Mouse (Mus musculus) adrenal gland, adult 10 weeks (tissue): ENCODE results near the gene Brpf1. TPM values are rescaled to one million over a fixed set of nuclear protein-coding genes. Genes with fewer than 3 reads are reported as not detected.

Experiments used
- polyA plus RNA-seq: library from polyadenylated mRNA; stranded (reverse); fragments of 350-450 nt; fragmentation: Illumina TruSeq; extraction: RNeasy Lipid Tissue Mini Kit (QIAGEN cat#74804); gene quantifications from one replicate; pipeline ENCODE4 v1.2.3, GENCODE M21; 2014; ENCODE audit warnings: low read depth, low replicate concordance

Brpf1 gene
- 3.6 TPM for polyA plus RNA-seq

GRCm38 (mm10) chr6:113306986-113307349 is at the start of gene Brpf1:
Gene Brpf1 (plus strand): TSS chr6:113307137.

DNA sequence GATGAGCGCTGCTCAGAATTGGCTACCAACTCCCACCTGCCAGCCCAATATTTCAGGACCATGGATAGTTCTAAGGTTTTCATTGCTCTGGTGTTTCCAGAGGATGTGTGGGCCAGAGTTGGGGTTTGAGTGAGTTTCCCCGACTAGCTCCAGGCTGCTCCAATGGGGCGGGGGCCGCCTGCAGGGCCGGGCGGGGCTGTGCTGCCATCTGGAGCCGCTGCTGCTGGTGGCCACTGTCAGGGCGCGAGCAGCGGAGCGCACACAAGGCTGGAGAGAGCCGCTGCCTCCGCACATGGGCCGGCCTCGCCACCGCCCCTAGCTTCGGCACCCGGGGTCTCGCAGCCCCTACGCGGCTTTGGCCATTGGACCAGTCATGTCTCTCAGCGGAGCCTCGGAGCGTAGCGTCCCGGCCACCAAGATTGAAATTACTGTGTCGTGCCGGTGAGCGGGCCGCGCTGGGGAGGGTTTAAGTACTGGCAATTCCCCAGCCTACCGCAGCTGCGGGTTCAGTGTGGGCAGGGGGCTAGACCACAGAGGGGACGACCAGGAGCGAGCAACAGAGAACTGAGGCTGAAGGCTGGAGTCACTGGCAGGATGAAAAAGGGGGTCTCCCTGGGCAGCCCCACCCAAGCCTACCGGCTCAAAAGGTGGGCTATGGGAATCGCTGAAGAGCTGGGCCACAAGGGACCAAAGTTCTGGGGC is 24.7 kb upstream of the Brpf1 start, which contains the start of gene Cpne9:
Gene Cpne9, plus strand, starts transcription at position 207 of the 702 bp plus-strand sequence.

DNA sequence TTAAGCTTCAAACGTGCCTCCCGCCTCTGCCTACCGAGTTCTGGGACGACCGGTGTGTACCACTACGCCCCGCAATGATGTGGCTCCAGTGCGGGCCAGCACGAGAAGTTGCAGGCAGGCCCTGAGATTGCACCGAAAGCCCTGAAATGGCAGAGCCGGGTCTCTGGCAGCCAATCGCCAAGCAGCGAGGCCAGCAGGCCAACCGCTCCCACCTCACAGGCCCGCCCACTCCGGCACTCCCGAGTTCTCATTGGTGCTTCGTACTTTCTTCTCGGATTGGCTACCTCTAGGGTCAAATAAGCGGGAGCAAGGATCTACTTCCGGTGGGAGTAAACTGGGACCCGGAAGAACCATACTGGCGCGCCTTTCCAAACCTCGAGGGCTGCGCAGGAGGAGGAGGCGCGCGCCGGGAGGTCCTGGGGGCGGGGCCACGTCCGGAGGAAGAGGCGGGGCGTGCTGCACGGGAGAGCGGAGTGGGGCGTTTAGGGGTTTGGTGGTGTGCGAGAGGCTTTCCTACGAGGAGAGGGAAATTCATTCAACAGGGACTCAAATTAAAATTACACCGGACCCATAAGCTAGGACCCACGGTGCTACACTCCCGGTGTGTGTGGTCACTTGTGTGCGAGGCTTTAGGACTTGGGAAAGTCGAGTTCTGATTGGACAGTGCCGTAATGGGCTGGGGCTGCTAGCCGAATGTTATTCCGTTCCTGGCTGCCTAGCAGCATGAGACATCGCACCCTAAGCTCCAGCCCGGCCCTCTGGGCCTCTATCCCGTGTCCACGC is 19.8 kb downstream of the Brpf1 start, which contains the start of gene Ogg1:
Gene Ogg1, plus strand, starts transcription at position 440 of the 783 bp plus-strand sequence.

GRCm38 (mm10) chr6:113343177-113344092 is 36.5 kb downstream of the Brpf1 start, which contains the start of gene Camk1:
Gene Camk1 (minus strand): TSS chr6:113343984.

Other genes with a start within 250 kb of the Brpf1 start
- 136 TPM for gene Setd5, start 229.8 kb upstream of the Brpf1 start, polyA plus RNA-seq
- gene Lhfpl4, start 111.8 kb upstream of the Brpf1 start, polyA plus RNA-seq = 1.3 TPM
- 14.2 TPM for gene Mtmr14, start 69.3 kb upstream of the Brpf1 start, polyA plus RNA-seq
- gene Cpne9, start 24.8 kb upstream of the Brpf1 start, polyA plus RNA-seq = 0.52 TPM
- gene Ogg1, start 19.8 kb downstream of the Brpf1 start, polyA plus RNA-seq = 2.2 TPM
- gene Camk1, start 36.8 kb downstream of the Brpf1 start, polyA plus RNA-seq = 34.8 TPM
- 2.0 TPM for gene Tada3, start 70.7 kb downstream of the Brpf1 start, polyA plus RNA-seq
- 86.1 TPM for gene Arpc4, start 71.0 kb downstream of the Brpf1 start, polyA plus RNA-seq
- 0.58 TPM for gene Ttll3, start 82.1 kb downstream of the Brpf1 start, polyA plus RNA-seq
- gene Rpusd3, start 112.2 kb downstream of the Brpf1 start, polyA plus RNA-seq = not detected
- gene Cidec, start 128.6 kb downstream of the Brpf1 start, polyA plus RNA-seq = 20.4 TPM
- 26.1 TPM for gene Jagn1, start 135.4 kb downstream of the Brpf1 start, polyA plus RNA-seq
- not detected for gene Il17re, start 151.3 kb downstream of the Brpf1 start, polyA plus RNA-seq
- gene Il17rc, start 164.3 kb downstream of the Brpf1 start, polyA plus RNA-seq = 0.99 TPM
- gene Creld1, start 176.2 kb downstream of the Brpf1 start, polyA plus RNA-seq = 6.1 TPM
- not detected for gene Prrt3, start 194.8 kb downstream of the Brpf1 start, polyA plus RNA-seq
- gene Emc3, start 224.5 kb downstream of the Brpf1 start, polyA plus RNA-seq = 166 TPM
- gene Fancd2, start 224.5 kb downstream of the Brpf1 start, polyA plus RNA-seq = 0.82 TPM